Mouse (Mus musculus): Measurements from ENCODE around the gene Slc22a30.
"Not testable (repeated sequence)": the region's sequence is repeated elsewhere in the genome, so short reads cannot be mapped to it uniquely, and the experiment has no call there.

The Slc22a30 gene

GRCm38 (mm10) chr19:8405011-8405410, at the start of gene Slc22a30:
TSS of gene Slc22a30 (minus strand) at chr19:8405111.
- in situ Hi-C loops (cut with MboI, MseI) = not testable (repeated sequence)

- in situ Hi-C loops (cut with MboI, MseI) = no loop called here
Observed at GRCm38 (mm10) chr19:8448321-8448720, 43.4 kb upstream of the Slc22a30 start.

GRCm38 (mm10) chr19:8447516-8447915, 42.6 kb upstream of the Slc22a30 start:
- in situ Hi-C loops (cut with MboI, MseI) = no loop called here

GRCm38 (mm10) chr19:8431051-8431662, 26.2 kb upstream of the Slc22a30 start:
- in situ Hi-C loops (cut with MboI, MseI) = loop anchor here in 1 of 2 experiments (10.0 kb wide), 1 partner anchor 206 kb away; no protein-coding TSS in a partner anchor

- in situ Hi-C loops (cut with MboI, MseI) = not testable (repeated sequence)
Observed at GRCm38 (mm10) chr19:8407290-8408021, 2.5 kb upstream of the Slc22a30 start.
